Mouse (Mus musculus): ENCODE data around the gene Trabd.

The Trabd gene

GRCm38 (mm10) chr15:89127364-89127940 is 52.5 kb downstream of the Trabd start:
- no peak for DNase-seq (ENCODE audit: low read depth, low spot score)

GRCm38 (mm10) chr15:89128382-89129350 is 53.7 kb downstream of the Trabd start, which contains the start of gene Hdac10:
TSS of gene Hdac10 (minus strand) at chr15:89128700.
- peak; percentile 72 for DNase-seq (ENCODE audit: low read depth, low spot score)

- DNase-seq (ENCODE audit: low read depth, low spot score), result no peak
These were observed 55.3 kb downstream of the Trabd start for GRCm38 (mm10) chr15:89130245-89130644.

- no peak for DNase-seq (ENCODE audit: low read depth, low spot score)
These were observed 56.4 kb downstream of the Trabd start for GRCm38 (mm10) chr15:89131316-89131715.

Measured in embryo, embryonic 11.5 days (tissue).